9 mouse cellular contexts compared by ENCODE assay signal in genomic region chr3:138443465-138443771, GRCm38 (mm10). TPM values are rescaled to one million over a fixed set of nuclear protein-coding genes. Genes with fewer than 3 reads are reported as not detected.
A peak's percentile ranks its signal among the peaks of the same experiment; 100 is the strongest.
DNase-seq lines count a peak whose midpoint lies in the region; ATAC-seq and TF ChIP-seq lines count a peak whose summit lies in the region.
"Had no signal": no experiment of that assay in that cellular context is flagged by ENCODE, and none has a peak within 500 bp of the region (broad histone marks: within the 10 kb centered on the region; RNA-seq: fewer than 3 reads in every experiment).

No protein-coding gene starts in this region.

- peak overlapping the region; percentile 96 for H3K9ac ChIP-seq in intestine, embryonic 15.5 days
- peak overlapping the region; percentile 89 for H3K9ac ChIP-seq in neural tube, embryonic 13.5 days

- TF ChIP-seq CTCF in left cerebral cortex, adult 2 months (IDR thresholded peaks at IDR 0.05) = no peak

- H3K27ac ChIP-seq in left cerebral cortex, adult 2 months = peak overlapping the region; percentile 85
- peak overlapping the region; percentile 93 for H3K27ac ChIP-seq in embryonic facial prominence, embryonic 10.5 days (replicated peaks)
- H3K27ac ChIP-seq in intestine, embryonic 15.5 days = peak overlapping the region; percentile 88
- peak overlapping the region; percentile 90 for H3K27ac ChIP-seq in neural tube, embryonic 13.5 days (replicated peaks)

- no peaks in the 10 kb centered on the region for H3K27me3 ChIP-seq in embryonic facial prominence, embryonic 10.5 days (replicated peaks; ENCODE audit: low read depth, poor library complexity, severe bottlenecking)
- H3K27me3 ChIP-seq in intestine, embryonic 15.5 days (replicated peaks) = no peaks in the 10 kb centered on the region
- no peaks in the 10 kb centered on the region for H3K27me3 ChIP-seq in neural tube, embryonic 13.5 days

- H3K9me3 ChIP-seq in embryonic facial prominence, embryonic 10.5 days = no peaks in the 10 kb centered on the region
- H3K9me3 ChIP-seq in intestine, embryonic 15.5 days = no peaks in the 10 kb centered on the region
- H3K9me3 ChIP-seq in neural tube, embryonic 13.5 days = no peaks in the 10 kb centered on the region

- WGBS in embryonic facial prominence, embryonic 10.5 days = 5% methylated on average over 9 of the region's 9 CpGs
- WGBS in intestine, embryonic 15.5 days = 3% methylated on average over 9 of the region's 9 CpGs
- WGBS in neural tube, embryonic 13.5 days = 3% methylated on average over 9 of the region's 9 CpGs

- peak overlapping the region; percentile 92 for H3K4me2 ChIP-seq in intestine, embryonic 15.5 days (replicated peaks)
- H3K4me2 ChIP-seq in neural tube, embryonic 13.5 days = peak overlapping the region; percentile 82

- intact Hi-C loops in left cerebral cortex, adult 2 months (cut with DNase I) = loop anchor here (1.0 to 5.0 kb wide), 3 partner anchors 46 to 764 kb away; partner anchors contain the start of genes H2afz, Metap1 and Stpg2

- no peak for ATAC-seq in intestine, embryonic 15.5 days
- ATAC-seq in neural tube, embryonic 13.5 days (ENCODE audit: low read depth) = no peak

- H3K36me3 ChIP-seq in embryonic facial prominence, embryonic 10.5 days (replicated peaks) = peaks cover 37% of the 10 kb centered on the region
- H3K36me3 ChIP-seq in intestine, embryonic 15.5 days = peaks cover 6% of the 10 kb centered on the region
- peaks cover 35% of the 10 kb centered on the region for H3K36me3 ChIP-seq in neural tube, embryonic 13.5 days

- peaks cover 37% of the 10 kb centered on the region for H3K4me1 ChIP-seq in embryonic facial prominence, embryonic 10.5 days
- peaks cover 8% of the 10 kb centered on the region for H3K4me1 ChIP-seq in intestine, embryonic 15.5 days (replicated peaks)
- peaks cover 30% of the 10 kb centered on the region for H3K4me1 ChIP-seq in neural tube, embryonic 13.5 days (replicated peaks)

- no peak for DNase-seq in left cerebral cortex, adult 2 months (ENCODE audit: extremely low spot score in 1 of 2, low spot score in 2 of 2)
- no peak for DNase-seq in left cerebral cortex, adult 11 months (ENCODE audit: low spot score)
- DNase-seq in embryonic facial prominence, embryonic 10.5 days (ENCODE audit: low spot score) = no peak
- no peak for DNase-seq in thymus, postnatal 25 days
- no peak for DNase-seq in testis, postnatal 10 days (ENCODE audit: low spot score)
- DNase-seq in adrenal gland, adult 18-20 months (ENCODE audit: low spot score in 2 of 2) = no peak

- H3K4me3 ChIP-seq in left cerebral cortex, adult 2 months = peak overlapping the region; percentile 83
- H3K4me3 ChIP-seq in embryonic facial prominence, embryonic 10.5 days = peak overlapping the region; percentile 92
- H3K4me3 ChIP-seq in intestine, embryonic 15.5 days (replicated peaks) = peak overlapping the region; percentile 82
- H3K4me3 ChIP-seq in neural tube, embryonic 13.5 days = peak overlapping the region; percentile 86

RNA-seq across cellular contexts. Expression of gene Adh5, which starts 0.5 kb away (rescaled TPM):
- 10 to 100 TPM; 54.9 to 58.3 TPM for total RNA-seq in left cerebral cortex, adult 2 months (2021)
- polyA plus RNA-seq in embryonic facial prominence, embryonic 10.5 days (2016; fragmentation: Nextera tagmentation; extraction: Ambion mirVana) = 260 and 265 TPM in 2 replicates
- polyA plus RNA-seq in intestine, embryonic 15.5 days (2015; fragmentation: Nextera tagmentation; extraction: Ambion mirVana) = 215 and 222 TPM in 2 replicates
- polyA plus RNA-seq in neural tube, embryonic 13.5 days (2015; fragmentation: Nextera tagmentation; extraction: Ambion mirVana) = 218 and 255 TPM in 2 replicates
- 100 to 1,000 TPM; 139 to 209 TPM for total RNA-seq in adrenal gland, adult 18-20 months (2021)

RNA-seq across cellular contexts. Expression of gene Adh4, which starts 28.2 kb away (rescaled TPM):
- total RNA-seq in left cerebral cortex, adult 2 months (2021) = not detected
- polyA plus RNA-seq in embryonic facial prominence, embryonic 10.5 days (2016; fragmentation: Nextera tagmentation; extraction: Ambion mirVana) = not detected in 2 replicates
- 0.13 and 0.31 TPM in 2 replicates for polyA plus RNA-seq in intestine, embryonic 15.5 days (2015; fragmentation: Nextera tagmentation; extraction: Ambion mirVana)
- polyA plus RNA-seq in neural tube, embryonic 13.5 days (2015; fragmentation: Nextera tagmentation; extraction: Ambion mirVana) = not detected in 2 replicates
- total RNA-seq in adrenal gland, adult 18-20 months (2021) = 1 to 10 TPM in 1 of 2 experiments, under 1 TPM in 1; 0.80 to 2.3 TPM
- polyA plus RNA-seq: urinary bladder, adult 2 months had no signal

RNA-seq across cellular contexts. Expression of gene Metap1, which starts 45.9 kb away (rescaled TPM):
- 10 to 100 TPM; 40.7 to 44.3 TPM for total RNA-seq in left cerebral cortex, adult 2 months (2021)
- polyA plus RNA-seq in embryonic facial prominence, embryonic 10.5 days (2016; fragmentation: Nextera tagmentation; extraction: Ambion mirVana) = 46.2 and 48.8 TPM in 2 replicates
- 48.0 and 48.4 TPM in 2 replicates for polyA plus RNA-seq in intestine, embryonic 15.5 days (2015; fragmentation: Nextera tagmentation; extraction: Ambion mirVana)
- polyA plus RNA-seq in neural tube, embryonic 13.5 days (2015; fragmentation: Nextera tagmentation; extraction: Ambion mirVana) = 46.1 and 53.1 TPM in 2 replicates
- 10 to 100 TPM; 51.9 to 61.6 TPM for total RNA-seq in adrenal gland, adult 18-20 months (2021)
